Mouse (Mus musculus) CH12.LX (cell line): ENCODE results near the gene Prm2. TPM values are rescaled to one million over a fixed set of nuclear protein-coding genes. Genes with fewer than 3 reads are reported as not detected.
A peak's percentile ranks its signal among the peaks of the same experiment; 100 is the strongest.

ENCODE experiments used
- DNase-seq: peaks from one replicate; pipeline ENCODE4 v3.0.0-alpha.2; 2013; ENCODE audit errors: extremely low read depth
- H3K27ac ChIP-seq: 2 replicates; pipeline ENCODE4 v1.5.1; 2012; ENCODE audit warnings: low read depth, mild to moderate bottlenecking, control low read depth, moderate library complexity; ENCODE audit not compliant: insufficient read depth
- H3K27me3 ChIP-seq: replicated peaks from 2 replicates; pipeline ENCODE3; 2012; ENCODE audit warnings: inconsistent platforms
- H3K36me3 ChIP-seq, 2 experiments: replicated peaks in 1 of 2; 2 replicates each; pipeline versions ENCODE3 to v1.6.1; 2012; ENCODE audit warnings: inconsistent platforms in 1 of 2, low read length in 1 of 2, mild to moderate bottlenecking in 1 of 2, mixed read lengths in 1 of 2, moderate library complexity in 1 of 2; ENCODE audit not compliant: control insufficient read depth in 1 of 2, insufficient read depth in 1 of 2
- H3K4me1 ChIP-seq, 2 experiments: 2 replicates each; pipeline ENCODE4 v1.6.1; 2012; ENCODE audit warnings: inconsistent platforms in 1 of 2, moderate library complexity in 1 of 2; ENCODE audit not compliant: insufficient read depth in 2 of 2, control insufficient read depth in 1 of 2
- H3K4me2 ChIP-seq: 2 replicates; pipeline ENCODE4 v1.6.1; 2012; ENCODE audit warnings: low read depth, mild to moderate bottlenecking, control low read depth; ENCODE audit not compliant: poor library complexity, insufficient read depth, severe bottlenecking
- H3K4me3 ChIP-seq, 3 experiments: fragments of 150-350 bp in 1 of 3; sonication (generic) in 1 of 3; replicated peaks in 1 of 3; 2 replicates each; pipeline versions ENCODE3 to v1.5.1; 2011 to 2012; ENCODE audit warnings: low read depth in 2 of 3, low read length in 2 of 3, mild to moderate bottlenecking in 2 of 3, moderate library complexity in 2 of 3, control low read depth in 1 of 3, improper control_type of control experiment in 1 of 3, inconsistent platforms in 1 of 3, mixed read lengths in 1 of 3; ENCODE audit not compliant: poor library complexity in 1 of 3
- H3K79me2 ChIP-seq: replicated peaks from 2 replicates; pipeline ENCODE4 v1.6.1; 2012; ENCODE audit warnings: mild to moderate bottlenecking, moderate library complexity; ENCODE audit not compliant: control insufficient read depth, poor library complexity, insufficient read depth, severe bottlenecking; ENCODE audit errors: extremely low read depth
- H3K9ac ChIP-seq: 2 replicates; pipeline ENCODE4 v1.6.1; 2012; ENCODE audit warnings: low read depth, mild to moderate bottlenecking, control low read depth, moderate library complexity; ENCODE audit not compliant: insufficient read depth
- H3K9me3 ChIP-seq: replicated peaks from 2 replicates; pipeline ENCODE3; 2012; ENCODE audit warnings: low read length, inconsistent platforms, mixed read lengths
- CHD1 ChIP-seq: IDR thresholded peaks from 2 replicates; pipeline ENCODE4 v1.6.1; 2012; ENCODE audit warnings: low read depth, low read length, improper control_type of control experiment, inconsistent platforms
- ELF1 ChIP-seq: IDR thresholded peaks from 2 replicates; pipeline ENCODE4 v1.6.1; 2014; ENCODE audit warnings: low read depth, mild to moderate bottlenecking, inconsistent platforms, low read length, improper control_type of control experiment
- GABPA ChIP-seq: IDR thresholded peaks from 2 replicates; pipeline ENCODE4 v1.6.1; 2012; ENCODE audit warnings: low read depth, low read length, improper control_type of control experiment, inconsistent platforms; ENCODE audit not compliant: insufficient replicate concordance
- HCFC1 ChIP-seq: IDR thresholded peaks from 2 replicates; pipeline ENCODE4 v1.6.1; 2012; ENCODE audit warnings: low read depth, mild to moderate bottlenecking, inconsistent platforms, low read length, improper control_type of control experiment
- IRF4 ChIP-seq: IDR thresholded peaks from 2 replicates; pipeline ENCODE4 v1.6.1; 2014; ENCODE audit warnings: low read depth, mild to moderate bottlenecking, inconsistent platforms, low read length, improper control_type of control experiment
- MEF2A ChIP-seq: IDR thresholded peaks from 2 replicates; pipeline ENCODE4 v1.6.1; 2014; ENCODE audit warnings: low read depth, mild to moderate bottlenecking, inconsistent platforms, low read length, improper control_type of control experiment, borderline replicate concordance
- NELFE ChIP-seq: IDR thresholded peaks from 2 replicates; pipeline ENCODE4 v1.6.1; 2011; ENCODE audit warnings: low read depth, low read length, improper control_type of control experiment
- NRF1 ChIP-seq: IDR thresholded peaks from 2 replicates; pipeline ENCODE4 v1.6.1; 2014; ENCODE audit warnings: low read depth, mild to moderate bottlenecking, inconsistent platforms, low read length, improper control_type of control experiment, moderate library complexity
- PAX5 ChIP-seq: IDR thresholded peaks from 2 replicates; pipeline ENCODE4 v1.6.1; 2012; ENCODE audit warnings: low read length, inconsistent platforms, mixed read lengths
- POLR2A ChIP-seq: IDR thresholded peaks from 2 replicates; pipeline ENCODE4 v1.6.1; 2011; ENCODE audit warnings: low read depth, mild to moderate bottlenecking, improper control_type of control experiment, low read length
- RAD21 ChIP-seq: IDR thresholded peaks from 2 replicates; pipeline ENCODE4 v1.6.1; 2011; ENCODE audit warnings: low read depth, mild to moderate bottlenecking, low read length, improper control_type of control experiment, moderate library complexity
- RCOR1 ChIP-seq: conservative IDR thresholded peaks from 2 replicates; pipeline ENCODE4 v1.6.1; 2012; ENCODE audit warnings: low read depth, mild to moderate bottlenecking, inconsistent platforms, low read length, improper control_type of control experiment
- SIN3A ChIP-seq: IDR thresholded peaks from 2 replicates; pipeline ENCODE4 v1.6.1; 2012; ENCODE audit warnings: low read length, improper control_type of control experiment, inconsistent platforms
- SMC3 ChIP-seq: IDR thresholded peaks from 2 replicates; pipeline ENCODE4 v1.6.1; 2011; ENCODE audit warnings: low read depth, low read length, improper control_type of control experiment
- TBP ChIP-seq: conservative IDR thresholded peaks from 2 replicates; pipeline ENCODE4 v1.6.1; 2011; ENCODE audit warnings: low read depth, low read length, improper control_type of control experiment
- USF1 ChIP-seq: IDR thresholded peaks from 2 replicates; pipeline ENCODE4 v1.6.1; 2014; ENCODE audit warnings: low read depth, mild to moderate bottlenecking, inconsistent platforms, low read length, improper control_type of control experiment
- USF2 ChIP-seq: conservative IDR thresholded peaks from 2 replicates; pipeline ENCODE4 v1.6.1; 2011; ENCODE audit warnings: low read depth, low read length, improper control_type of control experiment
- ZC3H11A ChIP-seq: IDR thresholded peaks from 2 replicates; pipeline ENCODE4 v1.6.1; 2012; ENCODE audit warnings: low read depth, mild to moderate bottlenecking, inconsistent platforms, low read length, improper control_type of control experiment
- ZNF384 ChIP-seq: IDR thresholded peaks from 2 replicates; pipeline ENCODE4 v1.6.1; 2012; ENCODE audit warnings: low read depth, low read length, improper control_type of control experiment, inconsistent platforms
- dilution Hi-C: fragments of 300-500 bp; cut with MboI; formaldehyde crosslinking; loops from 2 replicates; pipeline ENCODE4 v1.14.3; 2020; ENCODE audit warnings: low sequenced_read_pairs; ENCODE audit not compliant: extremely low pct_unique_long_range_greater_than_20kb, extremely low pct_ligation_motif_present
- in situ Hi-C: fragments of 300-500 bp; cut with MboI; formaldehyde crosslinking; loops from 3 replicates; pipeline ENCODE4 v1.14.3; 2019; ENCODE audit warnings: low sequenced_read_pairs, low pct_ligation_motif_present, low pct_unique_long_range_greater_than_20kb, mixed read lengths
- polyA plus RNA-seq: library from polyadenylated mRNA; unstranded; fragments of >175 nt; gene quantifications from 2 replicates; pipeline ENCODE4 v1.2.1, GENCODE M21; 2012; ENCODE audit warnings: low read depth; ENCODE audit not compliant: insufficient read length
- total RNA-seq, 2 experiments: library from RNA; depleted of rRNA; stranded (reverse); fragments of 300-350 nt in 1 of 2; fragments of >200 nt in 1 of 2; gene quantifications; 2 replicates each; pipeline ENCODE4 v1.2.3; 2012 to 2014

Gene Prm2
- total and polyA plus RNA-seq, 3 experiments = not detected

GRCm38 (mm10) chr16:10842282-10842855, 46.4 kb upstream of the Prm2 start:
- Histone ChIP-seq H3K9ac (no peak overlapping the region), H3K4me1 (peaks cover 21 to 55% of the 10 kb centered on the region in 2 experiments), H3K9me3 (no peaks in the 10 kb centered on the region)
- TF ChIP-seq GABPA (no peak), ZNF384 (peak; percentile 37; the same call in 1 of the 2 replicates), NELFE (no peak), USF2 (no peak), NRF1 (no peak)
- TF ChIP-seq, all 38 proteins: peak for 1
- in situ Hi-C loops (loop anchor here (5.0 kb wide), 1 partner anchor 180 kb away; no protein-coding TSS in a partner anchor), dilution Hi-C loops (no loop called here)
- Histone ChIP-seq H3K4me3 (no peak overlapping the region), H3K79me2 (no peaks in the 10 kb centered on the region), H3K36me3 (peaks cover 8 to 52% of the 10 kb centered on the region in 2 experiments), H3K27ac (no peak overlapping the region), H3K27me3 (no peaks in the 10 kb centered on the region), H3K4me2 (no peak overlapping the region)
- DNase-seq = no peak

GRCm38 (mm10) chr16:10840018-10840417, 44.1 kb upstream of the Prm2 start:
- Histone ChIP-seq H3K4me1 (peaks cover 27 to 64% of the 10 kb centered on the region in 2 experiments), H3K27ac (no peak overlapping the region)

More at GRCm38 (mm10) chr16:10840018-10840417, 44.1 kb upstream of the Prm2 start:
- H3K9ac ChIP-seq = no peak overlapping the region
- H3K4me3 ChIP-seq = no peak overlapping the region
- dilution Hi-C loops = no loop called here
- no peak for TF ChIP-seq RCOR1
- no peak for TF ChIP-seq ZC3H11A
- no peak for TF ChIP-seq IRF4
- TF ChIP-seq RAD21 = no peak
- no peak for TF ChIP-seq SIN3A
- no peak for TF ChIP-seq PAX5
- no peak for TF ChIP-seq MEF2A
- no peak for TF ChIP-seq TBP
- no peak for TF ChIP-seq CHD1
- TF ChIP-seq ELF1 = no peak
- no peak for TF ChIP-seq SMC3
- TF ChIP-seq HCFC1 = no peak
- TF ChIP-seq POLR2A = no peak
- TF ChIP-seq USF2 = no peak
- no peak for TF ChIP-seq USF1
- H3K79me2 ChIP-seq = peaks cover 9% of the 10 kb centered on the region; the same call in 1 of the 2 replicates
- H3K27me3 ChIP-seq = no peaks in the 10 kb centered on the region
- no peak overlapping the region for H3K4me2 ChIP-seq
- no peaks in the 10 kb centered on the region for H3K9me3 ChIP-seq
- DNase-seq = no peak
- H3K36me3 ChIP-seq = peaks cover 8 to 52% of the 10 kb centered on the region in 2 experiments
- in situ Hi-C loops = loop anchor here (5.0 kb wide), 1 partner anchor 178 kb away; no protein-coding TSS in a partner anchor
